Mouse (Mus musculus) intestine, embryonic 14.5 days (tissue): Measurements from ENCODE around the gene Gm28360. TPM values are rescaled to one million over a fixed set of nuclear protein-coding genes. Genes with fewer than 3 reads are reported as not detected.
"Not testable (repeated sequence)": the region's sequence is repeated elsewhere in the genome, so short reads cannot be mapped to it uniquely, and the experiment has no call there.

ENCODE experiments used
- ATAC-seq: fragments of 200-750 bp; cut with Nextera tagmentation; replicated peaks from 2 replicates; pipeline ENCODE4 v1.8.0; 2017; ENCODE audit warnings: low read depth, moderate number of reproducible peaks, moderate TSS enrichment, moderate library complexity; ENCODE audit not compliant: low FRiP score, low TSS enrichment
- DNase-seq: peaks from one replicate; pipeline ENCODE4 v3.0.0-alpha.2; 2018; ENCODE audit warnings: low spot score
- H3K27ac ChIP-seq: fragments of 300-500 bp; sonication (generic); 2 replicates; pipeline ENCODE4 v1.5.1; 2014; ENCODE audit warnings: low read depth, mild to moderate bottlenecking, control low read depth
- H3K27me3 ChIP-seq: fragments of 300-500 bp; sonication (generic); replicated peaks from 2 replicates; pipeline ENCODE4 v1.6.1; 2014; ENCODE audit warnings: low read length, control low read depth; ENCODE audit not compliant: control insufficient read depth, insufficient read depth
- H3K36me3 ChIP-seq: fragments of 300-500 bp; sonication (generic); 2 replicates; pipeline ENCODE4 v1.6.1; 2014; ENCODE audit warnings: low read length, control low read depth; ENCODE audit not compliant: control insufficient read depth, insufficient read depth
- H3K4me1 ChIP-seq: fragments of 300-500 bp; sonication (generic); replicated peaks from 2 replicates; pipeline ENCODE4 v1.6.1; 2014; ENCODE audit warnings: low read length, control low read depth, mixed read lengths; ENCODE audit not compliant: control insufficient read depth, insufficient read depth
- H3K4me2 ChIP-seq: fragments of 300-500 bp; sonication (generic); 2 replicates; pipeline ENCODE4 v1.6.1; 2014; ENCODE audit warnings: low read length
- H3K4me3 ChIP-seq: fragments of 300-500 bp; sonication (generic); 2 replicates; pipeline ENCODE4 v1.5.1; 2014; ENCODE audit warnings: low read depth, low read length, control low read depth, mixed read lengths
- H3K9ac ChIP-seq: fragments of 300-500 bp; sonication (generic); 2 replicates; pipeline ENCODE4 v1.6.1; 2014; ENCODE audit warnings: mild to moderate bottlenecking, low read length
- H3K9me3 ChIP-seq: fragments of 300-500 bp; sonication (generic); 2 replicates; pipeline ENCODE4 v1.6.1; 2016; ENCODE audit warnings: low read length, control low read depth; ENCODE audit not compliant: control insufficient read depth
- WGBS: fragments of 180-500 bp; shearing (Covaris S2); extraction: QIAGEN DNeasy Blood & Tissue Kit; methylation state at CpG from one replicate; pipeline ENCODE4 v1.1.7; 2014; 5-methylcytosine and 5-hydroxymethylcytosine counted together
- polyA plus RNA-seq: library from polyadenylated mRNA; unstranded; fragments of >200 nt; fragmentation: Nextera tagmentation; extraction: Ambion mirVana; gene quantifications from 2 replicates; pipeline ENCODE4 v1.2.1, GENCODE M21; 2014

The Gm28360 gene
- not detected in 2 replicates for polyA plus RNA-seq

- not testable (repeated sequence) for H3K9me3 ChIP-seq, DNase-seq, H3K27ac ChIP-seq, H3K36me3 ChIP-seq, H3K4me2 ChIP-seq, H3K9ac ChIP-seq, H3K4me3 ChIP-seq, ATAC-seq, H3K4me1 ChIP-seq, H3K27me3 ChIP-seq
- WGBS: 64% methylated on average over 5 of the region's 5 CpGs
Measured at GRCm38 (mm10) chr1:117829781-117830180, at the start of gene Gm28360. Gene Gm28360 (plus strand): TSS chr1:117830081.

GRCm38 (mm10) chr1:117780833-117781232, 49.0 kb upstream of the Gm28360 start, which contains the start of gene B020011L13Rik:
Gene B020011L13Rik (plus strand): TSS chr1:117781133.
- 64% methylated on average over 3 of the region's 3 CpGs for WGBS
- not testable (repeated sequence) for H3K27me3 ChIP-seq, ATAC-seq, H3K4me1 ChIP-seq, H3K4me3 ChIP-seq, H3K4me2 ChIP-seq, H3K27ac ChIP-seq, H3K9me3 ChIP-seq, H3K9ac ChIP-seq, H3K36me3 ChIP-seq, DNase-seq

GRCm38 (mm10) chr1:117816271-117816670, 13.6 kb upstream of the Gm28360 start:
- not testable (repeated sequence) for H3K27me3 ChIP-seq, ATAC-seq, DNase-seq, H3K9me3 ChIP-seq, H3K4me2 ChIP-seq, H3K36me3 ChIP-seq, H3K4me3 ChIP-seq, H3K27ac ChIP-seq, H3K9ac ChIP-seq, H3K4me1 ChIP-seq

GRCm38 (mm10) chr1:117851718-117852117, 21.8 kb downstream of the Gm28360 start:
- not testable (repeated sequence) for H3K4me2 ChIP-seq, DNase-seq, H3K9me3 ChIP-seq, H3K27me3 ChIP-seq, H3K4me3 ChIP-seq, H3K36me3 ChIP-seq, H3K9ac ChIP-seq, ATAC-seq, H3K4me1 ChIP-seq, H3K27ac ChIP-seq
- 90% methylated on average over 3 of the region's 3 CpGs for WGBS

Other genes with a start within 250 kb of the Gm28360 start
- not detected in 2 replicates for gene Gm28363, start 132.9 kb upstream of the Gm28360 start, polyA plus RNA-seq
- not detected in 2 replicates for gene B020011L13Rik, start 48.9 kb upstream of the Gm28360 start, polyA plus RNA-seq
- not detected in 2 replicates for gene Gm28168, start 97.9 kb downstream of the Gm28360 start, polyA plus RNA-seq
- not detected in 2 replicates for gene Gm7145, start 135.9 kb downstream of the Gm28360 start, polyA plus RNA-seq